Mouse (Mus musculus): Measurements from ENCODE around the gene Pcnx4. TPM values are rescaled to one million over a fixed set of nuclear protein-coding genes. Genes with fewer than 3 reads are reported as not detected.

The Pcnx4 gene
- 10 to 100 TPM; 29.7 to 31.7 TPM for total RNA-seq (2021)
- long read RNA-seq, experiment 1, full-length matches to known transcripts = 44 of 53 reads
- long read RNA-seq, experiment 1, partial matches to known transcripts = 5 of 53 reads
- long read RNA-seq, experiment 1, other reads (novel, unspliced or antisense) = 4 of 53 reads
- long read RNA-seq, experiment 2, full-length matches to known transcripts = 33 of 48 reads
- long read RNA-seq, experiment 2, partial matches to known transcripts = 8 of 48 reads
- long read RNA-seq, experiment 2, other reads (novel, unspliced or antisense) = 7 of 48 reads

GRCm38 (mm10) chr12:72536021-72536597 lies at the start of gene Pcnx4:
Gene Pcnx4 (plus strand): TSS chr12:72536383.
- intact Hi-C loops (cut with DNase I) = no loop called here
- DNase-seq (ENCODE audit: low spot score in 2 of 2) = peak; percentile 92 to 95

GRCm38 (mm10) chr12:72487498-72487897 lies 48.7 kb upstream of the Pcnx4 start:
- intact Hi-C loops (cut with DNase I) = no loop called here
- DNase-seq (ENCODE audit: low spot score in 2 of 2) = no peak

- no peak for DNase-seq (ENCODE audit: low spot score in 2 of 2)
- intact Hi-C loops (cut with DNase I) = no loop called here
Observed at GRCm38 (mm10) chr12:72489995-72490394, 46.2 kb upstream of the Pcnx4 start.

- intact Hi-C loops (cut with DNase I) = no loop called here
Observed at GRCm38 (mm10) chr12:72491063-72491719, 45.0 kb upstream of the Pcnx4 start.

GRCm38 (mm10) chr12:72496866-72497600 lies 39.1 kb upstream of the Pcnx4 start:
- intact Hi-C loops (cut with DNase I) = no loop called here
- no peak for DNase-seq (ENCODE audit: low spot score in 2 of 2)

More at GRCm38 (mm10) chr12:72491063-72491719, 45.0 kb upstream of the Pcnx4 start:
- DNase-seq (ENCODE audit: low spot score in 2 of 2) = no peak

- DNase-seq (ENCODE audit: low spot score in 2 of 2) = no peak
- intact Hi-C loops (cut with DNase I) = loop anchor here (10.0 kb wide), 1 partner anchor 465 kb away; no protein-coding TSS in a partner anchor
Observed at GRCm38 (mm10) chr12:72509606-72510005, 26.6 kb upstream of the Pcnx4 start.

GRCm38 (mm10) chr12:72515446-72515845 lies 20.7 kb upstream of the Pcnx4 start:
- peak; percentile 40 to 49 for DNase-seq (ENCODE audit: low spot score in 2 of 2)
- intact Hi-C loops (cut with DNase I) = loop anchor here (5.0 to 10.0 kb wide), 2 partner anchors 137 to 459 kb away; no protein-coding TSS in a partner anchor

- intact Hi-C loops (cut with DNase I) = loop anchor here (5.0 to 10.0 kb wide), 2 partner anchors 134 to 457 kb away; no protein-coding TSS in a partner anchor
- no peak for DNase-seq (ENCODE audit: low spot score in 2 of 2)
Observed at GRCm38 (mm10) chr12:72518114-72518728, 18.0 kb upstream of the Pcnx4 start.

- no peak for DNase-seq (ENCODE audit: low spot score in 2 of 2)
- intact Hi-C loops (cut with DNase I) = loop anchor here (5.0 to 10.0 kb wide), 2 partner anchors 133 to 455 kb away; no protein-coding TSS in a partner anchor
Observed at GRCm38 (mm10) chr12:72519352-72519751, 16.8 kb upstream of the Pcnx4 start.

- DNase-seq (ENCODE audit: low spot score in 2 of 2) = no peak
- intact Hi-C loops (cut with DNase I) = loop anchor here (5.0 to 10.0 kb wide), 3 partner anchors 58 to 455 kb away; no protein-coding TSS in a partner anchor
Observed at GRCm38 (mm10) chr12:72519855-72520254, 16.3 kb upstream of the Pcnx4 start.

GRCm38 (mm10) chr12:72520645-72521044 lies 15.5 kb upstream of the Pcnx4 start:
- DNase-seq (ENCODE audit: low spot score in 2 of 2) = peak in 1 of 2 experiments; percentile 53

GRCm38 (mm10) chr12:72525588-72525987 lies 10.6 kb upstream of the Pcnx4 start:
- DNase-seq (ENCODE audit: low spot score in 2 of 2) = no peak
- intact Hi-C loops (cut with DNase I) = no loop called here

More at GRCm38 (mm10) chr12:72520645-72521044, 15.5 kb upstream of the Pcnx4 start:
- intact Hi-C loops (cut with DNase I) = loop anchor here (5.0 kb wide), 1 partner anchor 58 kb away; no protein-coding TSS in a partner anchor

GRCm38 (mm10) chr12:72532303-72532702 lies 3.9 kb upstream of the Pcnx4 start:
- no peak for DNase-seq (ENCODE audit: low spot score in 2 of 2)
- intact Hi-C loops (cut with DNase I) = no loop called here

GRCm38 (mm10) chr12:72533986-72534385 lies 2.2 kb upstream of the Pcnx4 start:
- intact Hi-C loops (cut with DNase I) = no loop called here
- DNase-seq (ENCODE audit: low spot score in 2 of 2) = no peak

GRCm38 (mm10) chr12:72535599-72535998 lies 584 bp upstream of the Pcnx4 start:
- DNase-seq (ENCODE audit: low spot score in 2 of 2) = peak in 1 of 2 experiments; percentile 10

GRCm38 (mm10) chr12:72538571-72538970 lies 2.4 kb downstream of the Pcnx4 start:
- intact Hi-C loops (cut with DNase I) = no loop called here

More at GRCm38 (mm10) chr12:72535599-72535998, 584 bp upstream of the Pcnx4 start:
- intact Hi-C loops (cut with DNase I) = no loop called here

GRCm38 (mm10) chr12:72554347-72554746 lies 18.2 kb downstream of the Pcnx4 start:
- no peak for DNase-seq (ENCODE audit: low spot score in 2 of 2)
- intact Hi-C loops (cut with DNase I) = no loop called here

More at GRCm38 (mm10) chr12:72538571-72538970, 2.4 kb downstream of the Pcnx4 start:
- DNase-seq (ENCODE audit: low spot score in 2 of 2) = peak; percentile 35 to 57

- intact Hi-C loops (cut with DNase I) = no loop called here
- no peak for DNase-seq (ENCODE audit: low spot score in 2 of 2)
Observed at GRCm38 (mm10) chr12:72564281-72564795, 28.2 kb downstream of the Pcnx4 start.

- no peak for DNase-seq (ENCODE audit: low spot score in 2 of 2)
- intact Hi-C loops (cut with DNase I) = no loop called here
Observed at GRCm38 (mm10) chr12:72582021-72582420, 45.8 kb downstream of the Pcnx4 start.

Data from left cerebral cortex, postnatal 14 days (tissue).